Mouse (Mus musculus) right cerebral cortex, adult 18-20 months (tissue): ENCODE measurements around the gene Mkrn2.
"Not testable (repeated sequence)": the region's sequence is repeated elsewhere in the genome, so short reads cannot be mapped to it uniquely, and the experiment has no call there.

ENCODE experiments used
- DNase-seq: peaks from one replicate; pipeline ENCODE4 v3.0.0; 2022; ENCODE audit warnings: mixed read lengths

Mkrn2 gene

DNA sequence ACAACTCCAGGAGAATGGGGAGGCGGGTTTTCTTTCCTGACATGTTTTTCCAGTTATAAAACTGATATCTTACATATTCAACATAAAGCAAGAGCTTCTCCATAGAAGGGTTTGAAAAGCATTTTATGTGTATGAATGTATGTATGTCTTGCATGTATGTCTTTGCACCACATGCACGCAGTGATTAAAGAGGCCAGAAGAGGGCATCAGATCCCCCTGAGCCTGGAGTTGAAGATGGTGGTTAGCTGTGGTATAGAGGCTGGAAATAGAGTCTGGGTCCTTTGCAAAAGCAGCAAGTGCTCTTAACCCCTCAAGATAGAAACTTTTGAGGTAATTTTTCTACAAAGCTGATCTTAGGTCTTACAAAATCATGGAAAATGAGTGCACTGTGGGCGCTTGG lies 7.4 kb downstream of the Mkrn2 start:
- no peak for DNase-seq

DNA sequence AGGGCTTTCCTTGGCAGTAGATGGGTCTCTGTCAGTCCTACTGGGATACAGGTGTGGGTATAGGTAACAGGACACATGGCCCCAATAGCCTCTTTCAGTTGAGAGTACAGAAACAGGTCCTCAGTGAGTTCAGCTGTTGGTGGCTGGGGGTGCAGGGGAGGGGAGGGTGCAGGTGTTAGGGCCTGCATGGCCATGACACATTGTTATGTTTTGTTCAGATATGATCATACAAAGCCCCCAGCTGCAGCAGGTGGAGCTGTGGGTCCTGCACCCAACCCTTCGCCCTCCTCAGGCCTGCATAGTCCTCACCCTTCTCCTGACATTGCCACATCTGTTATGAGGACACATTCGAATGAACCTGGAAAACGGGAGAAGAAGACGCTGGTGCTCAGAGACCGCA lies 8.6 kb downstream of the Mkrn2 start:
- no peak for DNase-seq

DNA sequence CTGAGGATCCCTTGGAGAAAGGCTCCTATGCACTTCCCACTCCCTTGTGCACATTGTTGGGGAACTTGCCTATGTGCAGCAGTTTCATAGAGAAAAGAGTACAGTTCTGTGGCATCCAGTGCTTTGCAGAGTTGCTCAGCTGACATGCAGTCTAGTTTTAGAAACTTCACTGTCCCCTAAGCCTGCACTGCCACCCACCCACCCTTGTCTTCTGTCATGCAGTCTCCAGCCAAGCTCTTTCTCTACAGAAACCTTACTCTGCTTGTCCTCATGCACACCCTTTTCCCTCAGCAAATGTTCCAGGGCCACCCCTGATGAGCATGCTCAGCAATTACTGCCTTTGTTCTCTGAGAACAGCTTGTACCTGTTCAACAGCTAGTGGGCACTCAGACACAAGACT lies 12.1 kb downstream of the Mkrn2 start:
- peak; percentile 55 for DNase-seq

DNA sequence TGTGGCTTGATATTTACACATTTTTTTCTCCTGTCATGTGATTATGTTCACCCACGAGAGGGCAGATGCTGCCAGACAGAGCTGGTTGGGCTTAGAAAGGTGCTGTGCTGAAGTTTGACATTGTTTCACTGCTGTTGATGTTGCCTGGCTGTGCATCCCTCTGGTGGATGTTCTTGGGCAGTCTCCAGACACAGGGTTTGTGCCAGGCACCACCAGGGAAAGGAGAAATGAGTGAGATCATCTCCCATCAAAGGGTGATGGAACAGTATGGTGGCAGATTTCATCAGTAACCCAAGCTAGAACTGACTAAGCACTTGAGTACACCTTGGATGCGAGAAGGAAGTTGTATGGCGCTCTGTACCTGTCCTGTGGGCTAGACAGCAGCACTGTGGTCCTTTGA lies 14.3 kb downstream of the Mkrn2 start:
- no peak for DNase-seq

DNA sequence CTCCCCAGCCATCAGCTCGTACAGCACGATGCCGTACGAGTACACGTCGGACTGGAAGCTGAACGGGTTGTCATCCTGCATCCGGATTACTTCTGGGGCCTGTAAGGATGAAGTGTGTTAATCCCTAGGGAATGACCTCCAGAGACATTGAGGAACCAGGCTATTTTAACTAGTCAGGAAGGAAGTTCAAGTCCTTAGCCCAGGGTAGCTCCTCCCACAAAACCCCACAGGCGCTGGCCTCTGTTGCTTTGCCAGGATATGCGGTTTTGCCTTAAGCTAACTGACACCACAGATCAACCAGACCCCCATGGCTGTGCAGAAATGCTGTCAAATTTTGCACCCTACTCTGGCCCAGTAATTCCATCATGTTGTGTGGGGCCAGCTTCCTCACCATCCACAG lies 18.1 kb downstream of the Mkrn2 start:
- no peak for DNase-seq

DNA sequence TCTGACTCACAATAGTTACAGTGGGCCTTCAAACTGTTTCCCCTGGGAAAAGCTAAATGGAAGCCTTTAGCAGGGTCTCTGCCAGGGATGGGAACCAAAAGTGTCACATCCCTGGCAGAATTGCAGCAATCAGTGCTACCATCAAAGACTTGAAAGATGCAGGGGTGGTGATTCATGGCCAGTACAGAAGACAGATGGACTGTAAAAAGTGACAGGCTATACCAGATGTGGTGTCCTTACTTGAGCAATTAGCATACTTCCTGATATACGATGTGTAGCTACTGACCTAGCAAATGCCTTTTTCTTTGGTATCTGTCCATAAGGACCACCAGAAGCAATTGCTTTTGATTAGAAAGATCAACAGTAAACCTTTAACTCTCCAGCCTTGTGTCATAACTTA lies 19.2 kb downstream of the Mkrn2 start:
- no peak for DNase-seq

DNA sequence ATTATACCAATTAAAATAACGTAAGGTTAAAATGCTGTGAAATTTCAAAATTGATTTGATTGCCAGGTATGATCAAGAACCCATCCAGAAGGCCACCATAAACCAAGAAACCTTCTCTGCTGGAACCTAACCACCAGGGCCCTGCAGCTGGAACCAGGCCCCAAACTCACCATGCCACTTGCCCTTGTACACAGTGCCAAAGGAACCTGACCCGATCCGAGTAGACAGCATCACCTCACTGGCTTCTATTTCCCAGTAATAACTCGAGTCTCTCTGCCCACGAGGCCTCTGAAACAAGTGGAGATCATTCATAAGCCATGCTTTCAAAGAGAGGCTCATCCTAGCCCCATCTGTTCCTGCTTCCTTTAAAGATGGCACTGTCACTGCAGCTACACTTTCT lies 24.4 kb downstream of the Mkrn2 start:
- no peak for DNase-seq

DNA sequence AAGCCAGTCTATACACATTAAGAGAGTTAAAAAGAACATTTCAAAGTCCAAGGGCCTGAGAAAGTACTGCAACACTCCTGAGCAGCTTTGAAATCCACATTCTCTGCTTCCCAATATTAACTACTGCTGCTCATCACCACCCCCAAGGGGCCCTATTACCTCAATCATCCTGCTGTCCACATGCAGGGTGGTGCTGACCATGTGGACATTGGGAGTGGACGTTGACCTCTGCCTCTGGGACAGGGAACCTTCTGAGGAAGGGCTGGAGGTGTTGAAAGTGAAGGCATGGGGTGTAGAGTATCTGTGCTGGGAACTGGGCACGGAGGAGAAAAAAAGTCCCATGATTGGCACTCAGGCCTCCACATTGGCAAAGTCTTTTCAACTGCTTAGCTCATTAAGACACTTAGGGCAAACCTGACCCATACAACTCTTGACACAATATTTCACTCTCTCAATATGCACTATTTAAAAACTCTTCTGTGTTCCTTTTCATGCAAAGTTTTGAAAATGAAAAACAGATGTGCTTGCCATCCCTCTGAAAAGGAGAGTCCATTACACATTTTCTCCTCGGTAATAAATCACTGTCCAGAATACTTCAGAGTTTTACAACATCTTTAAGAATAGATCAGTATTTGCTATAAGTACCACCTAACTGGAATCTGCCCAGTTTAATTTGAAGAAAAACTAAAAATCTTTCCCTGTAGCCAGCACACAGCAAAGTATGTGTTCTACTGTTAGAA lies 29.5 kb downstream of the Mkrn2 start:
- DNase-seq = no peak

DNA sequence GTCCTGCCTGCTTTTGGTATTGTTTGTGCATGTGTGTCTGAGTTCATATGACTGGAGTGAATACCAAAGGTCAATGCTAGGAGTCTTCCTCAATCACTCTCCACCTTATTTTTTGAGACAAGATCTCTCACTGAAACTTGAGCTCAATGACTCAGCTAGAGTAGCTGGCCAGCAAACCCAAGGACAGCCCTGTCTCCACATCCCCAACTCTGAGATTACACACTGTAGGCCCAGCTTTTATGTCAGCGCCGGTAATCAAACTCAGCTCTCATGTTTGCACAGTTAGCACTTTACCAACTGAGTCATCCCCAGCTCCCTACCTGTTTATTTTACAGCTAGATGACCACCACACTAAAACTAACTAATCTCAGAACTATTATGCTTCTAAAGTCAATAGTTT lies 32.3 kb downstream of the Mkrn2 start:
- DNase-seq = no peak

DNA sequence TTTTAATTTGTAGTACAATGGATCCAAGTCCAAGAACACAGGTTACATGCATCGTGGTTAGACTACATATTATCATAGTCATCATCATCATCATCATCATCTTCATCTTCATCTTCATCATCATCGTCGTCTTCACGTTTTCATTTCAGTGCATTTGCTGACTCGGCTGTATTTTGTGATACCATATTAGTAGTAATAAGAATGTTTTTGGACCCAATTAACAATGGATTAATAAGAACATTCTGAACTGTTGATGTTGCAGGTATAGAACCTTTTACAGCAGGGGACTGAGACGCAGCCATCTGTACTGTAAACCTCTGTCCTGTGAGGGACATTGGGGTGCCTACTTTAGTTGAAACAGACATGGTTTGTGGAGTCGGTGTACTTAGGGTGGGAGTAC lies 36.5 kb downstream of the Mkrn2 start:
- DNase-seq = not testable (repeated sequence)

DNA sequence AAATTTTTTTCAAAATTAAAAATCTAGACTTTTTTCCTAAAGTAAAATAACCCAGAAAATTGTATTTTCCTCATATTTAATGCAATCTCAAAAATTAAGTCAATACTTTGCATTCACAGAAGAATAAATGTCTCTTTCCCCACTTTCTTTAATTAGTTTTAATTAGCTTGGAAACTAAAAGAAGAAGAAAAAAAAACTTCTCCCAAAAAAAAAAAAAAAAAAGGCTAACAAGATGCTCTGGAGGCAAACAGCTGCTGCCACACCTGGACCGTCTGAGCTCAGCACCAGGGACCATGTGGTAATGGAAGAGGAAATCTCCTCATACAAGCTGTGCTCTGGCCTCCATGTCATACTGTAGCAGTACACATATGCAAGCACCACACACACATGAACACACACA lies 41.6 kb downstream of the Mkrn2 start:
- no peak for DNase-seq

DNA sequence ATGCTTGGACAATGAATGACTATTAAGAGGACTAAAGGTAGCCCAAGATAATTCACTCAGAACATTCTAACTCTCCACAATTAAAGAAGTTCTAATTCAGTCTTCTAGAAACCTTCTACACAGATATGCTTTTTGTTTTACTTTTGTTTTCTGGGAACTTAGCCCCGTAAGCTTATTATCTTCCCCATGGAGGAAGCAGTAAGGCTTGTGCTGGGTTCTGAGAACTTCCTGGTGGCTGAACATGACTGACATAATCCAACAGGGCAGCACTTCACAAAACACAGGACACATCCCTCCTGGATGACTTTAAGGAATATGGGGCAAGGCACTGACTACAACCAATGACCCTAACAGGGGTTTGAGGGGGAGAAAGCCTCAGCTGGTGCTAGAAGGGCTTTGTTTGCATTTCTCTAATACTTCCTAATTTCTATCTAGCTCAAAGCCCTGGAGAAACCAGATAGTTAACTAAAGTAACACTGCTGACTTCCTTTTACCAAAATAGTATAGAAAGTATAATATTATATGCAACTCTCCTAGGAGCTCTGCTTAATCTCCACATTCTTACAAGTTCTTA lies 48.2 kb downstream of the Mkrn2 start:
- no peak for DNase-seq

DNA sequence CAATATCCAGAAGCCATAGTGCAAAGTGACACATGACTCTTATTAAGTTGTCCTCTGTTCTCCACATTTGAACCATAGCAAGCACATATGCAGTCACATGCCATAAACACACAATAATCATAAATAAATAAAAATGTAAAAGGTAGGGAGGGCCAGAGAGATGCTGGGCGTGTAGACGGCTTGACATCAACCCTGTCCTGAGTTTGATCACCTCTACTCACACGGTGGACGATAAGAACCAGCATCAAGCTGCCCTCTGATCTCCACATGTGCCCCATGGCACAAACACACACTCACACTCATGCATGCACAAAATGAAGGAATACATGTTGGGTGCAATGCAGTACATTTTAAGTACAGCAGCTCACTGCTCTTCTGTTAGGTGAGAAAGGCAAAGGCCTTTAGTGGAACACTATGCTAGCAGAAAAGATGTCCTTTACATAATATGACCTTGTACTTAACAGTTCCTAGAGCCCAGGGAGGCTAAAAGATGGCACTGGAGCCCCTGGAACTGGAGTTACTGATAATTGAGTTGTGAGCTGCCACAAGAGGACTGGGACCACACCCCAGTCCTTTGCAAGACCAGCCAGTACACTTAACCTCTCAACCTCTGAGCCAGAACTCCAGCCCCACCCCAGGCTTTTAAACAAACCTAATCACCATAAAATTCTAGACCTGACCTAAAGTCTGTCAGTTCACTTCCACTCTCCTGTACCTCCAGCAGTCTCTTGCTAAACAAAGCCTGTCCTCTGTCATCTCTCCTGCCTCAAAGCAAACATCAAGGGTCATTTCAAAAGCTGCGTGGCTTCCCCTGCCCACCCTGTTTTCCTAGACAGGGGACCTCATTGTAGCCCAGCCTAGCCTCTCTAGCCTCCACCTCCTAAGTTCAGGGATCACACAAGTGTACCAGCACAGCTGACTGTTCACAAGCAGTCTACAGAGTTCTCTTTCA lies 49.0 kb downstream of the Mkrn2 start:
- no peak for DNase-seq

DNA sequence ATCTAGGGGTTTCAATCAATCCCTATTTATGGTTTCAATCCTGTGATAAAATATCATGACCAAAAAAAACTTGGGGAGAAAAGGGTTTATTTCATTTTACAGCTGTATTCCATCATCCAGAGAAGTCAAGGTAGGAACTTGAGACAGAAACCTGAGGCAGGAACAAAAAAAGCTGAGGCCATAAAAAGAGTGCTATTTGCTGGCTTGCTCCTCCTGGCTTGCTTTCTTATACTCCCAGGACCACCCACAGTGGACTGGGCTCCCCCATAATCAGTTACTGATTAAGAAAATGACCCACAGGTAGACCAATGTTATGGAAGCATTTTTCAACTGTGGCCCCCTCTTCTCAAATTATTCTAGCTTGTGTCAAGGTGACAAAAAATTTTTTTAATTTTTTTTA lies 50.0 kb downstream of the Mkrn2 start:
- no peak for DNase-seq

DNA sequence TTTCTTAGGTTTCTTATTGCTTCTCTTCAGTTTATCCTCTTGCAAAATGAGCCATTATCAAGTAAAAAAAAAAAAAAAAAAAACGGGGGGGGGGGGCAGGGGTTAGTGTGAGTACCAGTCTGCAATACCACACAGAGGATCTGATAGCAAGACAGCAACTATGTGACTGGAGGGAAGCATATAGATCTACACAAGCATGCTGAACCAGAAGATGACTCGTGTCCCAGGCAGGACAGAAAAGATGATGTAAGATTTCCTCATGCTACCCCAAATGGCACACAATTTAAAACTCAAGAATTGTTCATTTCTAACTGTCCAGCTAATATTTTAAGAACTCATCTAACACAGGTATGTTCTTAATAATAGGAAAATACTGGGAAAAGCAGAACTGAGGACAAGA lies 52.2 kb downstream of the Mkrn2 start:
- DNase-seq = no peak

DNA sequence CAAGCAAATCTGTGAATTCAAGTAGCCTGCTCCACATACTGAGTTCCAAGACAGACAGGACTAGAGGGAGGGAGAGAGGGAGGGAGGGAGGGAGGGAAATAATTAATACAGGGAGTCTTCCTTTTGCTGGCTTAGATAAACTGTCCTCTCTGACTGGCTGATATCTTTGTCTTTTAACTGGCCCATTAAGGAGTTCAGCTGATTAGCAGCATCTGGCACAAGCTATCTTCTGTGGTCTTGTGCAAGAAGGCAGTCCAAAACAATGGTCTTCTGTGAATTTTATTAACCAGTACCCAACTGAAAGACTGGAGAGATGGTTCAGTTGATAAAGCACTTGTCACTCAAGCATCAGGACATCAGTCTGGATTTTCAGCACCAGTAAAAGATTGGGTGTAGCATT lies 57.1 kb downstream of the Mkrn2 start:
- DNase-seq = no peak

DNA sequence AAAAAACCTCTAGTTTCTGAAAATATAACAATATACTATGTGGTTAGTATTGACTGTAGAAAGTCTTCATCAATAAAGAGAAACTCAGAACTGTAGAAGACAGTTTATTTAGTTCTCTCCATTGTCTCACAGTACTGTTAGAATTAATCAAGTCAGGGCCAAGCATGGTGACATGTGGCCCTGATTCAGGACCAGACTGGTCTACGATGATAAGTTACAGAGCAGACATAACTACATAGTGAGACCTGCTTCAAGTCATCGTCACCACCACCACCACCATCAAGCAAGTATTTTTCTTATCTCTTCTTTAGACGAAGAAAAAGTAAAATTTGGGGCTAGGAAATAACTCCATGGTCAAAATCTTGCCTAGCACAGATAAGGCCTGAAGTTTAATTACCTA lies 62.6 kb downstream of the Mkrn2 start:
- no peak for DNase-seq

DNA sequence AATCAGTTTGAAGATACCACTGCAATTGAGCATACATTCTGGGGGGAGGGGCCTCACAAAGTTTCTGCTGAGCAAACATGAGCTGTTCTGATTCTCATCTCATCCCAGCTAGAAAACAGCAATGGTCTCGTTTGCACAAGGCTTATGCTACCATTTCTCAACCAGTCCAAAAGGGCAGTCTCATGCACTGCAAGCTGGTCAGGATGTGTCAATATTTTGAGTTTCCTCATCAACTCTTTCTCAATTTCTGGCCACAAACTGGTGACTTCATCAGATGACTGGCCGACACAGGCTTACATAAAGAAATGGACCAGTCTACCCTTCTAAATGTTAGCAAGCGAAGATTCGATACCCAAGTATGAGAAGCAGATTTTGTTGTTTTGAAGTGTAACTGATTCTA lies 64.9 kb downstream of the Mkrn2 start:
- DNase-seq = no peak
